Mouse (Mus musculus) gonadal fat pad, adult 2 months (tissue): ENCODE measurements around the gene Dtx3. TPM values are rescaled to one million over a fixed set of nuclear protein-coding genes. Genes with fewer than 3 reads are reported as not detected.
"Not testable (repeated sequence)": the region's sequence is repeated elsewhere in the genome, so short reads cannot be mapped to it uniquely, and the experiment has no call there.

Source experiments
- DNase-seq: peaks from one replicate; pipeline ENCODE4 v3.0.0-alpha.2; 2012; ENCODE audit warnings: low read depth
- polyA plus RNA-seq: library from polyadenylated mRNA; depleted of rRNA; stranded (reverse); fragments of >200 nt; gene quantifications from 2 replicates; pipeline ENCODE4 v1.2.3, GENCODE M21; 2012

The Dtx3 gene
- polyA plus RNA-seq, 1 experiment = 116 TPM

DNA sequence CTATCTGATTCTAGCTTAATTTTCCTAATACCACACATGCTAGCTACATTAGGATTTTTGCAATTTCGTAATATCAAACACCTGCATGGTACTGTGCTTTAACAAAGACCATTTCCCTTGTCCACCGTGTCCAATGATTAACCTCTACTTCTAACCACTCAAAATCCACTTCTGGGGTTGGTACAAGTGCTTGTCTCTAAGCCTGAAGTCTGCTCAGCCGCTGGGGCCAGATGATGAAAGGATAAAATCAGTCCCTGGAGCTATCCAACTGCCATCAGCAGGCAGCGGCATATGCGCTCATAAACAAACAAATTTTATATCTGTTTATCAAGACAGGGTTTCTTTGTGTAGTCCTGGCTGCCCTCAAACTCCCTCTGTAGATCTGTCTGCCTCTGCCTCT, 9.1 kb upstream of the Dtx3 start:
- no peak for DNase-seq

DNA sequence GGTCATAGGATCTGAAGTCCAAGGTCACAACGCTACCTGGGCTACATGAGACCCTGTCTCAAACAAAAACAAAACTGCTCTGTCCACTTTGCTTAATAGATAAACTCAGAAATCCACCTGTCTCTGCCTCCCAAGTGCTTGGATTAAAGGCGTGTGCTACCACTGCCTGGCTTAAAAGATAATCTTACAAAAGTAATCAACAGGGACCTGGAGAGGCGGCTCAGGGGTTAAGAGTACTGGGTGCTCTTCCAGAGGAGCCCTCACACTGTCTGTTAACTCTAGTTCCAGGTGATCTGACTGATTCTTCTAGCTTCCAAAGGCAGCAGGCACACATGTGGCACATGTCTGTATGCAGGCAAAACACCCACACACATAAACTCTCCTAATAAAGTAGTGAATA, 7.6 kb upstream of the Dtx3 start:
- DNase-seq = no peak

DNA sequence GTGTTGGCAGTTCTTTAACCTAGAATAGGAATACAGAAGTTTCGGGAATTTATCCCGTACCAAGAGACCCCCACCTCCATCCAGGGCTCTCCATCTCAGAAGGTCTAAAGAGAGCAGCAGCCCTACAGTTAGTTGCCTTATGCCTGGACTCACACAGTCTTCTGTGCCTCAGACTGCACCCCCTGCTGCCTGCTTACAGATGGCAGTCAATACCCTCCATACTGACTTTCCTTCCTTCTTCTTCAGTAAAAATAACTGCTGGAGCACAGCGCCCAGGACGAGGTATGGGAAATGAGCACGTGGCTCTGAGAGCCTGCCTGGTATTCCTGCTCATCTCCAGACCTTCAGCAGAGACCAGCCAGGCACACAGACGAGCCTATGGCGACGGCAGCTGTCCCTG, 4.8 kb upstream of the Dtx3 start:
- DNase-seq = no peak

DNA sequence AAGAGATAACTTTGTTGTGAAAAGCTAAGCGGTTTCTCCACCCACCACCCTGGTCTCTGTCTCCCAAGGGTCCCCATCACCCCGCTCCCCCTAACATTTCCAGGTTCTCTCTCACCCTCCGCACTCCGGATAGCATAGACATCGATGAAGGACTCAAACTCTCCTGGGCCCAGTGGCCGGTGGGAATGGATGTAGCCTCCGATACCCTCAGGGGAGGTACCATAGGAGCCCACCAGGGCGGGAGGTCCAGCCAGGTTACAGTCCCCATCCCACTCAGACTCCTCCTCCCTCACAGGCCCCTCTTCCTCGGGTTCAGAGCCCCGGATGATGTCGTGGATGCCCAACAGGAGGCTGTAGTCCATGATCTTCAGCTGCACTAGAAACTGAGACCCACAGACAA, 3.9 kb upstream of the Dtx3 start:
- DNase-seq = no peak

DNA sequence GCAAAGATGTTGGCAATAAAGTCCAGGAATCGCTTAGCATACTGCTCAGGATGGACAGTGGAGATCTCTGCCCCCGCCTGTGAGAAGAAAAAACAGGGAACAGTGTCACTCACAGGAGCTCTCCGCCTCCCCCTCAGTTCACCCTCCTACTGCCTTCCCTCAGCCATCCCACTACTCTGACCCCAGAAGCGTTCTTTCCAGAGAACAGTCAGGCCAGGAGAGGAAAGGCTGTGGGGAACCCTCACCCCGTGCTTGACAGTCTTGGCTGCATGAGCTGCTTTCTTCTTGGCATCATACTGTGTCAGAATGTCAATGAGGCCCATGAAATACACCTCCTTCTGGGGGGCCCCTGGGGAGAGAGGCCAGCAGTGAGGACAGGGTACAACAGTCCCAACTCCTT, 3.5 kb upstream of the Dtx3 start:
- DNase-seq = no peak

DNA sequence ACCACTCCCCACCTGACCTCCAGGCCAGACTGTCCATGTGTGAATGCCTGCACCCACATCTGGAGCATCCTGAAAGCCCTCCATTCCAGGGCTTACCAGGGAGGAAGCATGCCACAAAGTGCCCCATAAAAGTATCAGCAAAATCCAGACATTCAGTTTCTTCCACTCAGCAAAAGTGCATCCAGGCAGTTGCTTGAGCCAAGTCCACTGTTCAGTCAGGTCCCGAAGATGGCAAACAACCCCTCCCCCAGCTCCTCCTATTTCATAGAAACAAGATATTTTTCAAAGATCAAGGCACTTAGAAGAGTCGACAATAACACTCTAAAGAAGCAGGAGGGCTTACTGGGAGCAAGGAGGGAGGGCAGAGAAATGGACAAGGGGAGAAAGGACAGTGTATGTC, 3.0 kb upstream of the Dtx3 start:
- no peak for DNase-seq

DNA sequence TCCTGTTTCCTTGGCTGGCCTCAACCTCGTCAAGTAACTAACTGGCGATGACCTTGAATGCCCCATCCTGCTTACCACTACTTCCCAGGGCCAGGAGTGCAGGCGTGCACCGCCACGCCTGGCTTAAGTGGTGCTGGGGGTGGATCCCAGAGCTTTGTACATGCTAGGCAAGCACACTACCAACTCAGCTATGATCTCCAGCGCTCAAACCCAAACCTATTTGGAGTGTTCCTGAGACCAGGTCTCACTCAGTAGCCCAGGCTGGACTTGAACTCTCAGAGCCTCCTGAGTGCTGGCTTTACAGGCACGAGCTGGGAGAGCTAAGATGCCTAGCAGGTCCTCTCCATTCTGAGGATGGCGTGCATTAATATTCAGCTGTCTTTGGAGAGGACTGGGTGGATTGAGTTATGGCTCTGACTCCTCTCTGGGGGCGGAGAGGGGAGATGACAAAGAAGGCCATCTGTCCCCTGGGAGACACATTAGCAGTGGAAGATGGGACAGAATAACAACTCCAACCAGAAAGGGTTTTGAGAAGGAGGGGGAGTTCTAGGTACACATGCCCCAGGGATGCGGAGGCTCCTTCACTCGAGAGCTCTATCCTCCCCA, 2.1 kb upstream of the Dtx3 start:
- no peak for DNase-seq

DNA sequence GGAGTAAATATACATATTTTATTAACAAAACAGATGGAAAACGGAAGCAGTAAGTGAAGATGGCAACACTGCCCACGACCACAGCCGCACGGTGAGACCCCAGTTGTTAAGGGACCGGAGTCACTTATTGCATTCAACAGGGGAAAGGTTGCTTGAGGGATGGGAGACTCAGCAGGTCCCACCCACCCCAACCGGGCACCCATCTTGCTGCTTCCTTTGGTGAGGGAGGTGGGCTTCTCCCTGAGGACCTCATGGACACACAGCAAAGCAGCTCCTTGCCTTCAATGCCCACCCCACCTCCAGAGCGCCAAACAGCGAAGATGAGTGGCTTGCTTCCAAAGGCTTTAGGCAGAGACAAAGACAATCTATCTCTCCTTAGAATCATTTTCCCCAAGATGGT, 1.6 kb upstream of the Dtx3 start:
- DNase-seq = no peak

DNA sequence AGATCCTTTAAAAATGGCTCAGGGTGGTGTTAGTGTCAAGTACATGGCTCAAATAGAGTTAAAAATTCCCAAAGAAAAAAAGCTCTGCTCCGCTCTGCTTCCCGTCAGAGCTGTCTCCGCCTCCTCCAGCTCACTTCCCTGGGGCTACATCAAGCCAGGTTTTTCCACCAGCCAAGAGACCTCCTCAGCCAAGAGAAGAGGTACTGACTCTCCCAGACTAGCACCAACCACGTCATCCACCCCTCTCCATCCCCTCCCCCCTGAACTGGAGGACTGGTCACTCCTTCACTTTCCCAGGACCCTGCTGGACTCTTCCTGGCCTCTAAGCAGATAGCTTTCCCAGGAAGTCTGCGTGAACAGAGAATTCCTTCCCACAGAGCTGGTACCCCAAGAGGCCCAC, 864 bp upstream of the Dtx3 start:
- DNase-seq = no peak

DNA sequence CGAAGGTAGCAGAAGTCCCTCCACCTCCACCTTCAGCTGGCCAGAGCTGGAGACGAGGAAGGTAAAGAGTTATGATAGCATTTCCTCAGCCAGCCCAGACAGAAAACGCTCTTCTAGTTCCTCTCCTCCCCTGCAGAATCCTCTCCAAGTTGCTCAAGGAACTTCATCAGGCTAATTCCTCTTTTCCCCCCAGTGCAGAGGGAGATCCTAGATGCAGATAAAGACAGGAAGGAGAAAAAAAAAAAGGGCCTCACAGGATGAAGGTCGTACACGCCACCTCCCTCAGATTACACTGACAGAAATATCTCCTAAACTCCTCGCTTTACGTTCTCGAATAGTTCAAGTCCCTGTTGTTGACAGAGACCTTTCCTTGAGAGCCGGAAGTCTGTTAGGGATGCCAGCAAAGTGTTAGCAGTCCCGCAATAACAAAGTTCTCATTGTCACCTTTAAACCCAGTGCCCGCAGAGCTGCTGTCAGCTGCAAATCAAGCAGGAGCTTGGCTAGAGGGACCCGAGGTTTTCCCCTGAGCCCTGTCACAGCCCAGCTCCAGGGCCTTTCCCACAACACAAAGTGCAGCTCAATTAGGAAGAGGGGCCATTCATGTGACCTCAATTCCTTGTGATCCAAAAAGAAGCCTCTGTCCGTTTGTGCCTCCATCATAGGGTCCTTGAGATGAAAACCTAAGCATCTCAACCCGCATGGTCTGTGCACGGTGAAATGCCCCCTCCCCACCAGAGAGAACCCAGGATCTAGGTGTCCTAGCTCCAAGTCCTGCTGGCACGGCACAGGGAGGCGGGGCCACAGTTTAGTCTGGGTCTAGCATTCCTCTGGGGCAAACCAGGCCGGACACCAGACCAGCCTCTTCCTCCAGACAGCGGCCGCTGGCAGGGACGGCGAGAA, 850 bp downstream of the Dtx3 start:
- DNase-seq = no peak

DNA sequence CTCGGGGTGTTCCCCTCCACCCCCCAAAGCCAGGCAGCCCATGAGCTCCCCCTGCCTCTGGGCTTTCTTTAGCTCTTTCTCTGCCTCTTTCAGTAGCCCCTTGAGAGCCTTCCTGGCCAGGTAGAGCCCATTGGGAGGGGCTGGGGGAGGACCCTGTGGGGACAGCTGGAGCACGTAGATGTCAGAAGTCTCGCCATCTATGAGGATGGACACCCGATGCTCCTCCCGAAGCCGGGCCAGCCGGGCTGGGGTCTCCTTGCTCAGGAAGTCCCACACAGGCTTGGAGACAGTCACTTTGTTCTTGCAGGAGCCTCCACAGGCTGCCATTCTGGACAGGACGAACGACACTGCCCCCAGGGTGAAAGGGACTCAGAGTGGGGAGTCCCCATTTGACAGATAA, 2.5 kb downstream of the Dtx3 start:
- no peak for DNase-seq

DNA sequence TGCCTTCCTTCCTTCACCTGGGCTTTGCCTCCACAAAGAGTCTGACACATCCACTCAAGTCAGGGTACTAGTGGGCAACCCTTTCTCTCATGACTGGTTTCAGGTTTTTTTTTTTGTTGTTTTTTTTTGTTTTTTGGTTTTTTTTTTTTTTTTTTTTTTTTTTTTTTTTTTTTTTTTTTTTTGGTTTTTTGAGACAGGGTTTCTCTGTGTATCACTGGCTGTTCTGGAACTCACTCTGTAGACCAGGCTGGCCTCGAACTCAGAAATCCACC, 3.5 kb downstream of the Dtx3 start:
- not testable (repeated sequence) for DNase-seq

DNA sequence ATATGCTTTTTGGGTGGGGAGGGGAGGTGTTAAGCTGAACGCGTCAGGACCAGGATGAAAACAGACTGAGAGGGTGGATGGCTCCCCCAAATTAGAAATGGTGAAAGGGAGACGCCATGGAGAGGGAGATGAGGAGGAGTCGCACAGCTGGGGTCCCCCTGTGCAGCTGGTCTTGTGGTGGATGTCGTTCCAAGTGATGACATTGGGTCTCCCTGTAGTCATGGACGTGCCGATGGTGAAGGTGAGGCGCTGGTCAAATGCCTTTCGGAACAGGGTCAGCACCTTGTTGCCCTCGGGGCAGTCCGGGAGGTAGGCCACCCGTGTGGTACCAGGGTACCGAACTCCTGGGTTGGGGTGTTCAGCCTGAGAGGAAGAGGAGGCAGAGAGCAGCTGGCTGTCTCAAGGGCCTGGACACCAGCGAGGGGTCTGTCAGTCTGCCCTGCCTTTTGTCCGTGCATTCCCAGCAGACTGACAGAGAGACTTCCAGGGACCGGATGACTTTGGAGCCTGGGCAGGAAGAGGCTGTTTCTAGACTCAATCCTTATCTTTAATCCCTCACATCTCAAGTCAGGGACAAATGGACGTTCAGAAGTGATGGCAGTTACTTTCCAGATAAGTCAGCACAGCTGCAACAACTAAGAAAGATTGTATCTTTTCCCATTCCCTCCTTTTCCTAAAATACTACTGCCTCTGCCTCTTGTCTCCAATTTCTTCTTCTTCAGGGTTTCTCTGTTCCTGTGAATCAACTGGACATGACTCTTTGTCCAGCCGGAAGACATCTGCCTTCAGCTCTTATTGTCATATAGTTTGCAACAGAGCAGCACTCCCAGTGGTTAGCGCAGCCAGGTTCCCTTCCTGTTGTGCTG, 4.1 kb downstream of the Dtx3 start:
- DNase-seq = no peak

DNA sequence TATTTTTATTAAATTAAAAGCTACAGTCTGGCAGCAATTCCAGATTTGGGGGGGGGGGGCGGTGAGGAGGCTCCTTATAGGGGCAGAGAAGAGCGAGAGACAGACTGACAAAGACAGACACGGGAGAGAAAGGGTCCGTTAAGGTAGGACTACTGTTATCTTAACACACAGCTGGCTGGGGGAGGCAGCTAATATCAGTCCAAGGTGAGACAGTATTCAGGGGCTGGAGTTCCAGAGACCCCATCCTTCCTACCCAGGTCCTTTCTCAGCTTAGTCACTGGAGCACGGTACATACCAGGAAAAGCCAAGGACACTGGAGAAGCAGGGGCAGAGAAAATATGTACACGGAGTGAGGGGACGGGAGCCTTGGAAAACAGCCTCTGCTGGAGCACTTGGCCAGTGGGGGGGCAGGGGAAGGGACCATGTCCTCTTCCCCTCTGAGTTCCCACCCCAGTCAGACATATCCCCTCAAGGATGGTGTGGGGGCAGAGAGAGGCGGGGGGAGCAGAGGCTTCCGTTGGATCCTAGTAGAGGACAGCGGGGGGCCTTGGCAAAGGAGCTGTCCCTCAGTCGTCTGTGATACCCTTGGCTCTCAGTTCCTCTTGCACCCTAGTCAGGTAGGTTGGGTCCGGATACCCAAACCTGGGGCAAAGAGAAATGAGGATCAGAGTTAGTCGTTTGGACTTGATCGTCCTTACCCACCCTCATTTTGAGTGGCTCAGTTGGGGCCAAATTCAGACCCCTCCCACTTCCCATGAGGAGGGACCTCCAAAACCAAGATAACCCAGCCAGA, 4.9 kb downstream of the Dtx3 start:
- DNase-seq = no peak

DNA sequence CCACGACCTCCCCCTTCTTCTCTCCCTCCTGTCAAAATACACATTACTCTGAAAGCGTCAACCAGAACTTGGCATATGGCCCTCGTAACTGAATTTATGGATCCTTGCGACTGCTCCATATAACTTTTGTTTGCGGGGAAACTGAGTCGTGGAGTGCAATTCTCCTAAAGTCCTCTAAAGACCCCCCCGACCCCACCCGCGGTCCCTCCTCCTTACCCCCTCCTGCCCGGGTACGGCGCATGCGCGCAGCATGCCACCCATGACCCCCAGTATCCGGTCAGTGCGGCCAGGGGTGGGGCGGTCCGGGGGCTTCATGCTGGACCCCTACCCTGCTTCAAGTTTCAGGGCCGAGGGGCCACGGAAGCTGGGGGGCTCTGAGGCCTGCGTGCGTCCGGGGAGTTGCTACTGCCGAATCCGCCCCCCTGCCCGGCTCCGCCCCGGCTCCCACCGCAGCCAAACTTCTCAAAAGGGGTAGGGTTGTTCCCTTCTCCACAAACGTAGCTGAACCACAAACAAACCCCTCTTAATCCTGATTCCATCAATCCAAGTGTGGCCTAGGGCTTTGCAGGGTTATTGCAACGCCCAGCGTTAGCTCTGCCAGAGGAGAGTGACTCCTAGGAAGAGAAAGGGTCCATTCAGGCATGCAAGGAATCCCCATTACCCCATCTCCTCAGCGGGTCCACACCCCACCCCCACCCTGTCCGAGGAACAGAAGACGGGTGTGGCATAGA, 5.7 kb downstream of the Dtx3 start, which contains the start of gene Arhgef25:
Gene Arhgef25, minus strand, starts transcription at position 433 of the 731 bp plus-strand sequence.
- no peak for DNase-seq

DNA sequence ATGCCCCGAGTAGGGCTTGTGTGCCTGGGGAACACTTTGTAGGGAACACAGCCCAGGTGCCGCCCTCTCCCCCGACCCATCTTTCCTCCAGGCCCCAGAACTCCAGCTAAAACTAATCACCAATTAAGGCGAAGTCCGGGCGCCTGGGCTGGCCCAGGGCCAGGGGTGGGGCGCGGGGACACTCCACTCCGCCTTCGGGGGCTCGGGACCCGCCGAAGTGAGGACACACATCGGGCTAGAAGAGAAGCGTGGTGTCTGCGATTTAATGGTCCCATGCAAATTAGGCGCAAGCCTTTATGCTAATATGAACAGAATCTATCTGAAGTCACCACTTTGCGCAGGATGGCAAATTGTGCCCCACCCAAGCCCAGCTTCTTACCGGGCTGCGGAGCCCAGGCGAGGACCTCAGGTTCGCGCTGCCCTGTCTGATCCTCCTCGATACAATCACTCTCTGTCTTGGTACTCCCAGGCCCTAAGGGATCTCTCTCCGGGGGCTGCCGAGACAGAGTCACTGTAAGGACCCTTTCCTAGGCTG, 6.3 kb downstream of the Dtx3 start:
- DNase-seq = no peak

DNA sequence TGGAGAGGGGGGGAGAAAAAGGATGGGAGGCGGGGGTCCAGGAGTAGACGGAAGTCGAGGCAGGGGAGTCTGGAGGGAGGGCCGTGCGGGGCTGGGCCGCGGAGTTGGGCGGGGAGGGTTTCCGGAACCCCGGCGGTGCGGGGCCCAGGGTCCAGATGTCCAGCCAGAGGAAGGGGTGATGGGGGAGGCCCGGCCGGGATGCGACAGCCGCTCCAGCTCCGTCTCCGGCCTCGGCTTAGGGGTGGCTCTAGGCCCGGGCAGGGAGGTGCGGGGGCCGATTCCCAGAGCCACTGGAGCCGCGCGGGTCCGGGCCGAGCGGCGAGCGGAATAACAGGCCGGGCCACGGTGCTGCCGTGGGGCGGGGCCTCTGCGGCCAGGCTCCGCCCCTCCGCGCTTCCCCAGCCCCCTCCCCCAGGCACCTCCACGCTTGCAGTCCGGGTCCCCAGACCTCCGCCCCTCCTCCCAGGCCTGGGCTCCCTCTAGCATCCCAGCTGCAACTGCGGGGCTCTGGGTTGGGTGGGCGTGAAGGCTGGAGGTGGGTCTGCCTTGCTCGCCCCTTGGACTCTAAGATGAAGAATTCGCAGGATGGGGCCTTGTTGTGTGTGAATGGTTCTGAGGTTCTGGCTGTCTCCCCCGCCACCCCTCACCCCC, 6.9 kb downstream of the Dtx3 start:
- DNase-seq = no peak

DNA sequence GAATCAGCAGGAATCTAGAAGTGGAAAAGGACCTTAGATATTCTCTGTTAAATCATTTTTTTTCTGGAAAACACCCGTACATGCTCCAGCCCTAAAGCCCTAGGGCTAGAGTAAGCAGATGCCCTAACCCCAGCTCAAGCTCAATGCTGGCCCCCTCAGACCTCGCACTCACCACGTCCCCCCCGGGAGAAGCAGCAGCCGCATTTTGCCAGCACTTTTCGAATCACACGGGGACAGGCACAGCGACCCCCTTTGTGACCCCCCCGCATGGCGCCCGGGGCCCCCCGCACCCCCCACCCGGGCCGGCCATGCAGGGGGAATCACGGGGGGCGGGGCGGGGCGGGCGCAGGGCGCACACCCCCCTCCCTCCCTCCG, 7.5 kb downstream of the Dtx3 start:
- no peak for DNase-seq

DNA sequence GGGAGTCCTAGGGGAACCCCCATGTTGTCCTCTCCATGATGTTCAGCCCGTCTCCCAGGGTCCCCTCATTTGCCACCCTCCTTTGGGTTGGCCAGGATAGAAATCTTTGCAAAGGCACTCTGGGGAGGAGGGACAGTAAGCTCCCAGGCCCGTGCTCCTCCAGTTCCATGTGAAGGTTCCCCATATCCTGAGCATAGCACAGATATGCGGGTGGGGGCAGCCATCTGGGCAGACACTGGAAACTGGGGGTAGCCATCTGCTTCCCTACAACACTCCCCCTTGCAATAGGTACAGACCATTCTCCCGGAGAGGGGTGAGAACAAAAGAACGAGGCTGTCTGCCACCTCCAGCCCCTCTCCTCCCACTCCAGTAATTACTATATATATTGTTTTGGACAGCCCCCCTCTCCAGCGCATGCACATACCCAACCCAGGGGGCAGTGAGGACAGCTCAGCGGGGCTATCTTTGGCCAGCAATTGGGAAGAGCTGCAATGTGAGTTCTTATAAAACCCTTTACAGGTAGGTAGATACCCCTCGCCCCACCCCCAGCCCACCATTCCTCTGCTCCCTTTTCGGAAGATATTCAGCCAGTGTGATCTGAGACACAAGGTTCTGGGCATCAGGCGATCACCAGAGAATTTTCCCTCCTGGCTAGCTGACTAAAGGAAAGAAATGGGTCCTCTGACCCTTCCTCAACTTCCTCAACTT, 8.0 kb downstream of the Dtx3 start:
- DNase-seq = no peak

DNA sequence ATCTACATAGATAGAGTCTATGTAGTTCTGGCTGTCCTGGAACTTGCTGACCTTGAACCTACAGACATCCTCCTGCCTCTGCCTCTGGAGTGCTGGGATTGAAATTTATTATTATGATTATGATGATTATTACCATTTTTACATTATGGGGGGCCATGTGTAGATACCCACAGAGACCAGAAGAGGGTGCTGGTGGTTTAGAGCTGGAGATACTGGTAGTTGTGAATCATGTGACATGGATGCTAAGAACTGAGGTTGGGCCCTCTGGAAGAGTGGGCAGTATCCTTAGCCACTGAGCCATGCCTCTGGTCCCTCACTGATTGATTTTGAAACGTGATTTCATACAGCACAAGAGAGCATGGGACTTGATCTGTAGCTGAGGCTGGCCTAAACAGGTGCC, 9.1 kb downstream of the Dtx3 start:
- no peak for DNase-seq
